Comparison of ENCODE assay signal across 15 mouse cellular contexts in the genomic region with DNA sequence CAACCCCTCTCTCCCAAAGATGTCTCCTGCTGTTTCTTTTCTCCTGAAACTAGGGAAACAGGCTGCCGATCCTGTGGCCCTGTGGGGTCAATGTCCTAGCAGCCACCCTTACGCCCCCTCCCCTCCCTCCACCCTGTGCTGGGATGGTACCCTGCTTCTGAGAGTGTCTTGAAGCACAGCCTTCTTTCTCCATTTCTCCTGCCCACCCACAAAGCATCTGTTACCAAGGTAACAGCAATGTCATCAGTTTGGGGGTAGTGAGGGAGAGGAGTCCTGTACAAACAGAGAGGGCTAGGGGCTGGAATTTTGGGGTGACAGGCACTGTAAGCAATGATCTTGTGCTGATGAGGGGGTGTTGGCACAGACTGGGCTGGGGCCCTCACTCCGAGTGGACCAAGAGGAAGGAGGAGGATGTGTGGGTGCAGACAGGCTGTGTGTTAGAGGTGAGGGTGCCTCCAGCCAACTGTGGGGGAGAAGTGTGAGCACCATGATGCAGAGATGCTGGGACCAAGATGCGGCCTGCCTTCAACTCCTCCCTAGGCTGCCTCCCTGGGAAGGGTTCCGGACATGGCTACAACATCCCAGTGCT. TPM values are rescaled to one million over a fixed set of nuclear protein-coding genes. Genes with fewer than 3 reads are reported as not detected.
A peak's percentile ranks its signal among the peaks of the same experiment; 100 is the strongest.
DNase-seq lines count a peak whose midpoint lies in the region; ATAC-seq lines count a peak whose summit lies in the region.
"Had no signal": no experiment of that assay in that cellular context is flagged by ENCODE, and none has a peak within 500 bp of the region (broad histone marks: within the 10 kb centered on the region; RNA-seq: fewer than 3 reads in every experiment).

No protein-coding gene starts in this region.

- 0 out of 2 replicates have a peak overlapping the region, but pooled peaks have one; percentile 23 for H3K27ac ChIP-seq in hindbrain, embryonic 10.5 days
- H3K27ac ChIP-seq in hindbrain, embryonic 11.5 days (ENCODE audit: low read depth, low read length) = no peak overlapping the region
- H3K27ac ChIP-seq: embryonic facial prominence, embryonic 13.5 days; limb, embryonic 15.5 days had no signal

- H3K9me3 ChIP-seq in hindbrain, embryonic 10.5 days = no peaks in the 10 kb centered on the region
- H3K9me3 ChIP-seq in hindbrain, embryonic 11.5 days (ENCODE audit: control insufficient read depth, low read length) = no peaks in the 10 kb centered on the region
- H3K9me3 ChIP-seq in megakaryocyte, embryonic 14.5 days = no peaks in the 10 kb centered on the region; the same call in 1 of the 2 replicates
- H3K9me3 ChIP-seq: embryonic facial prominence, embryonic 13.5 days; G1E; heart, embryonic 12.5 days; limb, embryonic 15.5 days had no signal

- no peak for DNase-seq in hindbrain, embryonic 10.5 days (ENCODE audit: low spot score)
- DNase-seq in hindbrain, embryonic 11.5 days (ENCODE audit: low spot score) = no peak
- peak; percentile 60 for DNase-seq in right cerebral cortex, postnatal 25 days
- DNase-seq in right cerebral cortex, postnatal 10 days (ENCODE audit: low spot score in 2 of 2) = no peak
- no peak for DNase-seq in cerebellum, adult 11 months
- DNase-seq: heart, postnatal 36 days; kidney, adult 9 months; lung, postnatal 10 days had no signal

- no peak for ATAC-seq in hindbrain, embryonic 11.5 days (ENCODE audit: low FRiP score)
- no peak for ATAC-seq in megakaryocyte, adult 5-6 weeks (ENCODE audit: poor library complexity, severe bottlenecking)

- H3K9ac ChIP-seq in hindbrain, embryonic 11.5 days (ENCODE audit: low read depth, low read length) = no peak overlapping the region
- H3K9ac ChIP-seq: embryonic facial prominence, embryonic 13.5 days; heart, embryonic 12.5 days; limb, embryonic 15.5 days had no signal

- H3K36me3 ChIP-seq in hindbrain, embryonic 10.5 days = no peaks in the 10 kb centered on the region
- H3K36me3 ChIP-seq in hindbrain, embryonic 11.5 days (ENCODE audit: control insufficient read depth, insufficient read depth, low read length) = no peaks in the 10 kb centered on the region
- no peaks in the 10 kb centered on the region for H3K36me3 ChIP-seq in megakaryocyte, embryonic 14.5 days (replicated peaks; ENCODE audit: low read length)
- H3K36me3 ChIP-seq: embryonic facial prominence, embryonic 13.5 days; G1E; heart, embryonic 12.5 days; limb, embryonic 15.5 days had no signal

- no peak overlapping the region for H3K4me3 ChIP-seq in hindbrain, embryonic 10.5 days
- H3K4me3 ChIP-seq in hindbrain, embryonic 11.5 days (ENCODE audit: low read depth, low read length) = no peak overlapping the region
- peak overlapping the region; percentile 23 for H3K4me3 ChIP-seq in megakaryocyte, embryonic 14.5 days (replicated peaks)
- H3K4me3 ChIP-seq: embryonic facial prominence, embryonic 13.5 days; heart, embryonic 12.5 days; limb, embryonic 15.5 days had no signal

- H3K4me1 ChIP-seq in hindbrain, embryonic 10.5 days (replicated peaks) = peaks cover 21% of the 10 kb centered on the region
- H3K4me1 ChIP-seq in hindbrain, embryonic 11.5 days (replicated peaks; ENCODE audit: control insufficient read depth, insufficient read depth, low read length) = no peaks in the 10 kb centered on the region; the same call in 1 of the 2 replicates
- H3K4me1 ChIP-seq in megakaryocyte, embryonic 14.5 days = peaks cover 3% of the 10 kb centered on the region; the same call in 1 of the 2 replicates

- H3K27me3 ChIP-seq in hindbrain, embryonic 10.5 days (ENCODE audit: insufficient read depth, poor library complexity, severe bottlenecking) = peaks cover 26% of the 10 kb centered on the region
- H3K27me3 ChIP-seq in hindbrain, embryonic 11.5 days (ENCODE audit: control insufficient read depth, insufficient read depth, low read length) = no peaks in the 10 kb centered on the region
- peaks cover 73% of the 10 kb centered on the region for H3K27me3 ChIP-seq in megakaryocyte, embryonic 14.5 days (replicated peaks)

- 75% methylated on average over 5 of the region's 5 CpGs for WGBS in hindbrain, embryonic 10.5 days
- 69% methylated on average over 5 of the region's 5 CpGs for WGBS in hindbrain, embryonic 11.5 days

- no peak overlapping the region for H3K4me2 ChIP-seq in hindbrain, embryonic 11.5 days (replicated peaks; ENCODE audit: low read depth, low read length)
- H3K4me2 ChIP-seq: embryonic facial prominence, embryonic 13.5 days; heart, embryonic 12.5 days; limb, embryonic 15.5 days had no signal

RNA-seq across cellular contexts. Expression of a gene that starts 6.9 kb away (rescaled TPM):
- polyA plus RNA-seq in hindbrain, embryonic 10.5 days (2016; fragmentation: Nextera tagmentation; extraction: Ambion mirVana) = 1.1 and 1.5 TPM in 2 replicates
- polyA plus RNA-seq in hindbrain, embryonic 11.5 days (2014; fragmentation: Nextera tagmentation; extraction: Ambion mirVana) = 1.4 and 1.8 TPM in 2 replicates
- 1.5 TPM in 1 of 2 replicates, not detected in the other for polyA plus RNA-seq in megakaryocyte, embryonic 14.5 days (2012; ENCODE audit: insufficient read depth, low replicate concordance)
- 0.09 TPM in 1 of 2 replicates, not detected in the other for total RNA-seq in megakaryocyte, adult 5-6 weeks (2015)
- total RNA-seq in megakaryocyte, adult 5-6 weeks (2017) = 0.04 and 0.08 TPM in 2 replicates
- total RNA-seq: megakaryocyte-erythroid progenitor cell, adult 5-6 weeks had no signal
- polyA plus RNA-seq: G1E had no signal

RNA-seq across cellular contexts. Expression of a gene that starts 33.7 kb away (rescaled TPM):
- 1,011 and 1,145 TPM in 2 replicates for polyA plus RNA-seq in hindbrain, embryonic 10.5 days (2016; fragmentation: Nextera tagmentation; extraction: Ambion mirVana)
- polyA plus RNA-seq in hindbrain, embryonic 11.5 days (2014; fragmentation: Nextera tagmentation; extraction: Ambion mirVana) = 970 and 990 TPM in 2 replicates
- 275 and 2,598 TPM in 2 replicates for polyA plus RNA-seq in megakaryocyte, embryonic 14.5 days (2012; ENCODE audit: insufficient read depth, low replicate concordance)
- 2,687 and 2,729 TPM in 2 replicates for total RNA-seq in megakaryocyte, adult 5-6 weeks (2015)
- 1,233 and 1,246 TPM in 2 replicates for total RNA-seq in megakaryocyte, adult 5-6 weeks (2017)

RNA-seq across cellular contexts. Expression of a gene that starts 37.4 kb away (rescaled TPM):
- polyA plus RNA-seq in hindbrain, embryonic 10.5 days (2016; fragmentation: Nextera tagmentation; extraction: Ambion mirVana) = 7.6 and 22.9 TPM in 2 replicates
- polyA plus RNA-seq in hindbrain, embryonic 11.5 days (2014; fragmentation: Nextera tagmentation; extraction: Ambion mirVana) = 13.1 and 18.3 TPM in 2 replicates
- polyA plus RNA-seq in megakaryocyte, embryonic 14.5 days (2012; ENCODE audit: insufficient read depth, low replicate concordance) = 1.4 and 2.8 TPM in 2 replicates
- 1.2 and 1.4 TPM in 2 replicates for total RNA-seq in megakaryocyte, adult 5-6 weeks (2015)
- total RNA-seq in megakaryocyte, adult 5-6 weeks (2017) = 0.62 and 0.65 TPM in 2 replicates
